Mouse (Mus musculus) kidney, embryonic 15.5 days (tissue): ENCODE measurements at regions not wholly inside any gene's neighbourhood (a gene's known extent, or its start where the extent isn't known, plus 50 kb on each side); places are given as distances from the start of the nearest gene placed in this dataset.
"Not testable (repeated sequence)": the region's sequence is repeated elsewhere in the genome, so short reads cannot be mapped to it uniquely, and the experiment has no call there.

Source experiments
- ATAC-seq: fragments of 200-750 bp; cut with Nextera tagmentation; replicated peaks from 2 replicates; pipeline ENCODE4 v1.8.0; 2017; ENCODE audit warnings: moderate TSS enrichment; ENCODE audit not compliant: low FRiP score
- H3K27ac ChIP-seq: fragments of 300-500 bp; sonication (generic); 2 replicates; pipeline ENCODE4 v1.5.1; 2015; ENCODE audit warnings: mild to moderate bottlenecking, inconsistent platforms
- H3K27me3 ChIP-seq: fragments of 300-500 bp; sonication (generic); 2 replicates; pipeline ENCODE4 v1.6.1; 2015; ENCODE audit warnings: inconsistent platforms
- H3K36me3 ChIP-seq: fragments of 300-500 bp; sonication (generic); 2 replicates; pipeline ENCODE4 v1.6.1; 2015; ENCODE audit warnings: inconsistent platforms
- H3K4me1 ChIP-seq: fragments of 300-500 bp; sonication (generic); 2 replicates; pipeline ENCODE4 v1.6.1; 2015; ENCODE audit warnings: inconsistent platforms
- H3K4me2 ChIP-seq: fragments of 300-500 bp; sonication (generic); 2 replicates; pipeline ENCODE4 v1.6.1; 2015; ENCODE audit warnings: moderate library complexity, mild to moderate bottlenecking, inconsistent platforms
- H3K4me3 ChIP-seq: fragments of 300-500 bp; sonication (generic); replicated peaks from 2 replicates; pipeline ENCODE4 v1.5.1; 2015; ENCODE audit warnings: mild to moderate bottlenecking, inconsistent platforms
- H3K9ac ChIP-seq: fragments of 300-500 bp; sonication (generic); 2 replicates; pipeline ENCODE4 v1.6.1; 2015; ENCODE audit warnings: mild to moderate bottlenecking, inconsistent platforms
- H3K9me3 ChIP-seq: fragments of 300-500 bp; sonication (generic); replicated peaks from 2 replicates; pipeline ENCODE4 v1.6.1; 2016; ENCODE audit warnings: inconsistent platforms
- WGBS: fragments of 180-500 bp; shearing (Covaris S2); methylation state at CpG from one replicate; pipeline ENCODE4 v1.1.7; 2015; ENCODE audit warnings: mixed read lengths; 5-methylcytosine and 5-hydroxymethylcytosine counted together

DNA sequence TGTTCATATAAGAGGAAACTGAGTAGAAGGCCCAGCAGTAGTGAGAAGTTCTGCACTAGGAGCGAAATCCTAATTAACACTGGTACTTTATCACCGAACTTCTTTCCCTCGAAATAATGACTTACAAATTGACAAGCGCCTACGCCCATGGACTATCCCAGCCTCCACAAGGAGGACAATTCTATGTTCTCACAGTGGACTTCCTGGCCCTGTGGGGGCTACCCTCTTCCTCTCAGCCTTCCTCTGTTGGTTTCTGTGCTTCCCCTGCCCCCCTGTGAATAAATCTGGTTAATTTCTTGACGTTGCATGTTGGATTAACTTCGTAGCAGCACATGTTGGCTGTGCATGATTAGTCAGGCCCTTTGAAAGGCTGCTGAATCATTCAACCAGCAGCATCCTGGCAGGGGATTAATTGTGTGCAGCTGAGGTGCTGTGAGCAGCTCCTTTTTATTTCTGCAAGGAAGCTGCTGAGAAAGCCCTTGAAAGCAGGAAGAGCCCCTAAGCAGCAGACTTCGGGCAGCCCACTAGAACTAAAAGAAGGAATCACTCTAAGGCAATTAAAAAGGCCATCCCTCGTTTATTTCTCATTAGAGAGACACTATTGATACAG, 117.4 kb downstream of the Pmp22 start:
- 0 out of 2 replicates have a peak, but pooled peaks cover 4% of the 10 kb centered on the region for H3K27me3 ChIP-seq
- no peak for ATAC-seq
- H3K36me3 ChIP-seq, result no peaks in the 10 kb centered on the region
- no peak overlapping the region for H3K9ac ChIP-seq
- no peaks in the 10 kb centered on the region for H3K9me3 ChIP-seq
- H3K4me2 ChIP-seq, result no peak overlapping the region
- WGBS, result 60% methylated on average over 9 of the region's 9 CpGs
- peaks cover 6% of the 10 kb centered on the region; the same call in 1 of the 2 replicates for H3K4me1 ChIP-seq
- H3K4me3 ChIP-seq, result no peak overlapping the region
- no peak overlapping the region for H3K27ac ChIP-seq

DNA sequence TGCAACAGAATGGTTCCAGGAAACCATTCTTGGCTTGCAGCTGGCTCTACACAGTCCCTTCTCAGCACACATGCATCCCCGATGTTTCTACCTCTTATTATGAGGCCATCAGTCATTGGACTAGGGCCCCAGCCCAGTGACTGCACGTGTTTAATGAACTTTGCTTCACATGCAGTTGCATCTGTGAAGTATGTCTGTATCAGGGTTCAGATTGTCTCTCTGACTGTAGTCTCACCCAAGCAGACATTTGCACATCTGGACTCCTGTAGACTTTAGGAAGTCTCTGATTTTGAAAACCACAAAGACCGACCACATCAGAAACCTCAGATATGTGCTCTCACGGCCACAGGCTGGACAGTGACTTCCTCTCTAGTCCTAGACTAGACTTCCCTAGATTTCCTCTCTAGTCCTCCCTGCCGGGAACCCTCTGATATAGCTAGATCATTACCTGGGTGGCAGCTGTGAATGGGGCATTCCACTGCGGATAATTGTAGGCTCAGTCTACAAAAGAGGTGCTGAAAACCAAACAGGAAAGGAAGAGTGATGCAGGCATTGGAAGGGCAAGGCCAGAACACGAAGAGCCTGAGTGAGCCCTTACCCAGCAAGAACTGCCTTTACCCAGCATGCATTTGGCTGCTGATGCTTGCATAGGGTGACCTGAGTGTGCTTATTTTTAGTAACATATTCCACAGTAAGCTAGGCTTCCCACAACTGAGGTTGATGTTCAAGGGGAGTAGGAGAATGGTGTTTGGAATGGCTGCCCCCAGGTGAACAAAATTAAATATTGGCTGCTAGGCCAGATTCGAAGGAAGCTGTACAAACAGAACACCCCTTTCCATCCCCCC, 123.5 kb downstream of the Pmp22 start:
- no peak for ATAC-seq
- Histone ChIP-seq H3K27ac (peak overlapping the region; percentile 6; the same call in 1 of the 2 replicates), H3K36me3 (no peaks in the 10 kb centered on the region), H3K4me2 (no peak overlapping the region), H3K9ac (no peak overlapping the region), H3K9me3 (no peaks in the 10 kb centered on the region), H3K27me3 (peaks cover 19% of the 10 kb centered on the region; the same call in 1 of the 2 replicates), H3K4me1 (peaks cover 20% of the 10 kb centered on the region), H3K4me3 (no peak overlapping the region)
- 43% methylated on average over 8 of the region's 8 CpGs for WGBS

- Histone ChIP-seq H3K27me3 (peaks cover 19% of the 10 kb centered on the region; the same call in 1 of the 2 replicates), H3K9me3 (no peaks in the 10 kb centered on the region), H3K4me2 (no peak overlapping the region), H3K27ac (no peak overlapping the region), H3K9ac (no peak overlapping the region), H3K4me1 (peaks cover 20% of the 10 kb centered on the region), H3K36me3 (no peaks in the 10 kb centered on the region), H3K4me3 (no peak overlapping the region)
- 5% methylated on average over 5 of the region's 5 CpGs for WGBS
- no peak for ATAC-seq
Measured at GRCm38 (mm10) chr11:63252968-63253602, 124.3 kb downstream of the Pmp22 start.

DNA sequence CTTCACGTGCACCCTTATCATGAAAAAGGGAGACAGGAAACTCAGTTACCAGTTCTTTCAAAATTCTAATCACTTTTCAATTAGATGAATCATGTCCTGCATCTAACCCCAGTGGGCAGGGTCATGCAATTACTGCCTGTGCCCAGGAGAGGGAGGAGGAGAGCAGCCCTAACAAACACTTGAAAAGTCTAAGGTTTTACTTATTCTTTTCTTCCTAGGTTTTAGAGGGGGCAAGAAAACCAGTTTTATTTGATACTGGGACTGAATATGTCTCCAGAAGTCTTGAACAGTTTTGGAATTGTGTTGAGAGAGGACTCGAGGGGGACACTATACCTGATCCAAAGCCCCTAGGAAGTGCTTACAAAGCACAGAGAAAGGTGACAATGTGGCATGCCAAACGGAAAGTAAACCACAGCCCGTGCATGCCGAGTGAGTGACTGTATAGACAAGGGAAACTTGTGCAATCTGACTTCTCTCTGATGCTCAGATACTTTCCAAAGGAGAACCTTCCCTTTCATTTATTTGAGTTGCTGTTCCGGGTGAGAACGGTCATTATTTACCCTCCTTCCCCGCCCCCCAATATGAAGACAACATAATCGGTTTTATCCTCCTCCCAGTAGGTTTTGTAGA, 135.8 kb downstream of the Pmp22 start:
- no peaks in the 10 kb centered on the region for H3K9me3 ChIP-seq
- H3K27me3 ChIP-seq, result no peaks in the 10 kb centered on the region
- WGBS, result 53% methylated on average over 9 of the region's 9 CpGs
- H3K36me3 ChIP-seq, result no peaks in the 10 kb centered on the region
- no peaks in the 10 kb centered on the region for H3K4me1 ChIP-seq
- H3K4me3 ChIP-seq, result 0 out of 2 replicates have a peak overlapping the region, but pooled peaks have one; percentile 4
- no peak overlapping the region for H3K27ac ChIP-seq
- peak overlapping the region; percentile 40 for H3K4me2 ChIP-seq
- no peak for ATAC-seq
- H3K9ac ChIP-seq, result no peak overlapping the region

DNA sequence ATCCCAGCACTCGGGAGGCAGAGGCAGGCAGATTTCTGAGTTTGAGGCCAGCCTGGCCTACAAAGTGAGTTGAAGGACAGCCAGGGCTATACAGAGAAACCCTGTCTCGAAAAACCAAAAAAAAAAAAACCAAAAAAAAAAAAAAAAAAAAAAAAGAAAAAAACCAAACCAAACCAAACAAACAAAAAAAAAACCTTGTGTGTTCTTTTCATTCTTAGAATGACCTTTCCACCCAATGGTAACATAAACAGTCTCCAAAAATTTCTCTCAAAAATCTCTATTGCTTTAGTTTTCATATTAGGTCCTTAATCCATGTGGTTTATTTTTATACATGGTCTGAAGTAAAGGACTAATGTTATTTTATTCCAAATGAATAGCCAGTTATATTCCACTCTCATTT, 137.5 kb downstream of the Pmp22 start:
- H3K9ac ChIP-seq, H3K4me1 ChIP-seq, ATAC-seq, H3K36me3 ChIP-seq, H3K9me3 ChIP-seq, H3K27me3 ChIP-seq, H3K4me2 ChIP-seq, H3K4me3 ChIP-seq, H3K27ac ChIP-seq: not testable (repeated sequence)
- WGBS, result 88% methylated on average over 2 of the region's 2 CpGs

DNA sequence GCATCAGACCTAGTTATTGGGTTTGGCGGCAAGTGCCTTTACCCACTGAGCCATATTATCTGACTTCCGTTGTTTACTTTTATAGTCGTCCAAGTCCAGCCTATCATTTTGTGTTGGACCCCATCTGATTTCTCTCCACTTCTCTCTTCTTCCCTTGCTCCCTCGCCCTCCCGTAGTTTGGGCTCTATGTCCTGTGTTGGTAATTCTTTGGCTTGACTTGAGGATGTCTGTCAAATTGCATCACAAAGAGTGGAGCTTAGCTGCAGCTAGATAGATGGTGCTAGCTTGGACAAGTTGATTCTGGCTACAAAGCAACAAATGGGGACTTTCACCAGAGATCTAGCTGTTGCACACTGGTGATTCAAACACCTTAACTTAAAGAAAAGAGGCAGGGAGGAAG, 147.9 kb downstream of the Pmp22 start:
- 86% methylated on average over 5 of the region's 5 CpGs for WGBS
- no peak for ATAC-seq
- no peak overlapping the region for H3K27ac ChIP-seq
- no peak overlapping the region for H3K4me3 ChIP-seq
- no peak overlapping the region for H3K4me2 ChIP-seq
- 0 out of 2 replicates have a peak, but pooled peaks cover 4% of the 10 kb centered on the region for H3K9me3 ChIP-seq
- H3K36me3 ChIP-seq, result no peaks in the 10 kb centered on the region
- H3K9ac ChIP-seq, result no peak overlapping the region
- peaks cover 11% of the 10 kb centered on the region; the same call in 1 of the 2 replicates for H3K27me3 ChIP-seq
- H3K4me1 ChIP-seq, result no peaks in the 10 kb centered on the region

- Histone ChIP-seq H3K9ac (no peak overlapping the region), H3K9me3 (0 out of 2 replicates have a peak, but pooled peaks cover 4% of the 10 kb centered on the region), H3K4me3 (no peak overlapping the region), H3K27me3 (no peaks in the 10 kb centered on the region), H3K4me1 (no peaks in the 10 kb centered on the region), H3K4me2 (no peak overlapping the region), H3K36me3 (no peaks in the 10 kb centered on the region), H3K27ac (no peak overlapping the region)
- WGBS, result 93% methylated on average over 5 of the region's 5 CpGs
- ATAC-seq, result no peak
Measured at GRCm38 (mm10) chr11:63281839-63282238, 153.1 kb downstream of the Pmp22 start.

- no peak for ATAC-seq
- Histone ChIP-seq H3K4me1 (0 out of 2 replicates have a peak, but pooled peaks cover 2% of the 10 kb centered on the region), H3K27me3 (no peaks in the 10 kb centered on the region), H3K9ac (no peak overlapping the region), H3K4me2 (no peak overlapping the region), H3K27ac (no peak overlapping the region), H3K36me3 (no peaks in the 10 kb centered on the region), H3K4me3 (no peak overlapping the region), H3K9me3 (0 out of 2 replicates have a peak, but pooled peaks cover 4% of the 10 kb centered on the region)
- WGBS, result 81% methylated on average over 10 of the region's 10 CpGs
Measured at GRCm38 (mm10) chr11:63282541-63282940, 153.8 kb downstream of the Pmp22 start.

DNA sequence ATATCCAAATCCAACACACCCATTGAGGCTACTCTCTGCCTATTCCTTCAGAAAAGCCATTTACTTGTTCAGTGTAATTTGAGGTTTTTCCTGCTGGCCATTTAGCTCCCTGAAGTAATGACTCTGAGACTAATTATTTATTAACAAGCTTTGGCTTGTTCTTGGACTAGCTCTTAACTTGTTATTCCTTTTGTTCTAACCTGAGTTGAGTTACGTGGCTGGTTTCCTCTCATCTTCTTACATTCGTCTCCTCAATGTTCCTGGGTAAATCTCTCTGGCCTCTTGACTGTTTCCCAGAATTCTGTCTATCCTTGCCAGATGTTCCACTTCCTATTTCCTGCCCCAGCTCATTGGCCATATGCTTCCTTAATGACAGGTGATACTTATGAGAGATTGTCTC, 157.2 kb downstream of the Pmp22 start:
- H3K36me3 ChIP-seq, result no peaks in the 10 kb centered on the region
- H3K27ac ChIP-seq, result no peak overlapping the region
- no peaks in the 10 kb centered on the region for H3K9me3 ChIP-seq
- 73% methylated on average over 2 of the region's 2 CpGs for WGBS
- H3K4me2 ChIP-seq, result no peak overlapping the region
- H3K27me3 ChIP-seq, result peaks cover 3% of the 10 kb centered on the region; the same call in 1 of the 2 replicates
- ATAC-seq, result no peak
- no peak overlapping the region for H3K4me3 ChIP-seq
- H3K9ac ChIP-seq, result no peak overlapping the region
- 0 out of 2 replicates have a peak, but pooled peaks cover 3% of the 10 kb centered on the region for H3K4me1 ChIP-seq

DNA sequence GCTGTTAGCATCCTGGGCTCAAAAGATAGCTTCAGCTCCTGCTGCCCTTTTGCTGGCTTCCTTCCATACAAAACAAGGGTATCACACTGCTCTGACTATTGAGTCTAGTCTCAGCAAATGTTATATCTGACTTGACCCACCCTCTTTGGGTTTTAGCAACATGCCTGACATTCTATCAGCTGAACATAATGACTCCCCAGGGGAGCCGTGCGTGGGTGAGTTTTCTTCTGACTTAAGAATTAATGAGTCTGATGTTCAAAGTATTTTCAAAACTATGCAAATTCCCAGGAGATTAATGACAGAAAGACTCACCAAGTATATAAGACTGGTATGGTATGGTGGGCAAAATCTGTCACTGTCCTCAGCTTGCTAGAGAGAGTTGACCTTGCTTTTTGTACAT, 159.0 kb downstream of the Pmp22 start:
- Histone ChIP-seq H3K4me3 (no peak overlapping the region), H3K9ac (no peak overlapping the region), H3K9me3 (no peaks in the 10 kb centered on the region), H3K4me2 (no peak overlapping the region), H3K27me3 (peaks cover 3% of the 10 kb centered on the region; the same call in 1 of the 2 replicates), H3K4me1 (0 out of 2 replicates have a peak, but pooled peaks cover 3% of the 10 kb centered on the region), H3K27ac (no peak overlapping the region), H3K36me3 (no peaks in the 10 kb centered on the region)
- 46% methylated on average over 2 of the region's 2 CpGs for WGBS
- no peak for ATAC-seq

GRCm38 (mm10) chr11:63290618-63291017, 161.8 kb downstream of the Pmp22 start:
- ATAC-seq, result no peak
- Histone ChIP-seq H3K27ac (no peak overlapping the region), H3K9me3 (no peaks in the 10 kb centered on the region)

More at GRCm38 (mm10) chr11:63290618-63291017, 161.8 kb downstream of the Pmp22 start:
- no peak overlapping the region for H3K4me2 ChIP-seq
- WGBS, result 54% methylated on average over 13 of the region's 13 CpGs
- no peak overlapping the region for H3K4me3 ChIP-seq
- H3K4me1 ChIP-seq, result peaks cover 10% of the 10 kb centered on the region
- no peak overlapping the region for H3K9ac ChIP-seq
- H3K36me3 ChIP-seq, result no peaks in the 10 kb centered on the region
- H3K27me3 ChIP-seq, result peaks cover 3% of the 10 kb centered on the region; the same call in 1 of the 2 replicates
